Mouse (Mus musculus) heart, embryonic 15.5 days (tissue): Measurements from ENCODE around the gene Pctp. TPM values are rescaled to one million over a fixed set of nuclear protein-coding genes. Genes with fewer than 3 reads are reported as not detected.

Experiments used
- ATAC-seq: fragments of 200-750 bp; cut with Nextera tagmentation; replicated peaks from 2 replicates; pipeline ENCODE4 v1.8.0; 2017; ENCODE audit warnings: low read depth, moderate TSS enrichment; ENCODE audit not compliant: insufficient number of reproducible peaks, insufficient read depth, low FRiP score
- H3K27ac ChIP-seq: fragments of 300-500 bp; sonication (generic); 2 replicates; pipeline ENCODE4 v1.5.1; 2015; ENCODE audit warnings: mild to moderate bottlenecking, inconsistent platforms
- H3K27me3 ChIP-seq: fragments of 300-500 bp; sonication (generic); 2 replicates; pipeline ENCODE4 v1.6.1; 2015; ENCODE audit warnings: inconsistent platforms
- H3K36me3 ChIP-seq: fragments of 300-500 bp; sonication (generic); 2 replicates; pipeline ENCODE4 v1.6.1; 2015; ENCODE audit warnings: mild to moderate bottlenecking, inconsistent platforms
- H3K4me1 ChIP-seq: fragments of 300-500 bp; sonication (generic); replicated peaks from 2 replicates; pipeline ENCODE4 v1.6.1; 2015; ENCODE audit warnings: inconsistent platforms
- H3K4me2 ChIP-seq: fragments of 300-500 bp; sonication (generic); 2 replicates; pipeline ENCODE4 v1.6.1; 2015; ENCODE audit warnings: inconsistent platforms, mild to moderate bottlenecking, moderate library complexity
- H3K4me3 ChIP-seq: fragments of 300-500 bp; sonication (generic); 2 replicates; pipeline ENCODE4 v1.5.1; 2015; ENCODE audit warnings: mild to moderate bottlenecking, inconsistent platforms
- H3K9ac ChIP-seq: fragments of 300-500 bp; sonication (generic); 2 replicates; pipeline ENCODE4 v1.6.1; 2015; ENCODE audit warnings: mild to moderate bottlenecking, inconsistent platforms
- H3K9me3 ChIP-seq: fragments of 300-500 bp; sonication (generic); replicated peaks from 2 replicates; pipeline ENCODE4 v1.6.1; 2016; ENCODE audit warnings: inconsistent platforms
- WGBS: fragments of 180-500 bp; shearing (Covaris S2); methylation state at CpG from one replicate; pipeline ENCODE4 v1.1.7; 2015; ENCODE audit warnings: mixed read lengths; 5-methylcytosine and 5-hydroxymethylcytosine counted together
- polyA plus RNA-seq: library from polyadenylated mRNA; unstranded; fragments of >200 nt; fragmentation: Nextera tagmentation; extraction: Ambion mirVana; gene quantifications from 2 replicates; pipeline ENCODE4 v1.2.1, GENCODE M21; 2015

Gene Pctp
- polyA plus RNA-seq, 1 experiment from 2014 or later, result 7.0 TPM

DNA sequence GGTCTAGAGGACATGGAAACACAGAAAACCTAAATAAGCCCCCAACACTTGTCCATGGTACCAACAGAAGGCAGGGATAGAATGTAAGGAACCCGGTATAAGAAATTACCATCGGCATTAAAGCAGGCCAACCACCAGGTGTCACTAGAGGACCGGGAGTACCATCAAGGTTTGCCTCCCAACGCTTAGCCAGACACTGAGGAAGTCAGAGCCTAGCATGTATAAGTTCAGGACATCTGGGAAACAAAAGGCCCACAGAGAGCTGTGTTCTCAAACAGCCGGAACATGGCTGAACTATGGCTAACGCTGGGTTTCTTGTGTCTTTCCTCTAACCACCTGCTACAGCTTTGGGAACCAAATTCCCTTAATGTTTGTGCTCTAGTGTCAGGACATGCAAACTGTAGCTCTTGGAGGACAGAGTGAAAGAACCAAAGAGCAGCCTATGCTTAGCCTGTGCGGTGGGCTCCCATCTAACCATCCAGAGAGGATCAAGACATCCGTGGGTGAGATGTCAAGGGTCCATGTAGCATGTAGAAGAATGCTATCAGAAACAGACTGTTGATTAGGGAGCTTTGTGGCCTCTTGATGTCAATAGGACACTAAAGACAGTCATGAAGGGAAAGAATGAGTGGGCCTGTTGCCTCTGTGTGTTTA is 13.6 kb downstream of the Pctp start:
- H3K4me1 ChIP-seq, result no peaks in the 10 kb centered on the region
- H3K27me3 ChIP-seq, result no peaks in the 10 kb centered on the region
- H3K9ac ChIP-seq, result no peak overlapping the region
- 20% methylated on average over 8 of the region's 8 CpGs for WGBS
- H3K4me2 ChIP-seq, result no peak overlapping the region
- no peak overlapping the region for H3K27ac ChIP-seq
- H3K4me3 ChIP-seq, result no peak overlapping the region
- H3K36me3 ChIP-seq, result no peaks in the 10 kb centered on the region
- ATAC-seq, result no peak
- no peaks in the 10 kb centered on the region for H3K9me3 ChIP-seq

DNA sequence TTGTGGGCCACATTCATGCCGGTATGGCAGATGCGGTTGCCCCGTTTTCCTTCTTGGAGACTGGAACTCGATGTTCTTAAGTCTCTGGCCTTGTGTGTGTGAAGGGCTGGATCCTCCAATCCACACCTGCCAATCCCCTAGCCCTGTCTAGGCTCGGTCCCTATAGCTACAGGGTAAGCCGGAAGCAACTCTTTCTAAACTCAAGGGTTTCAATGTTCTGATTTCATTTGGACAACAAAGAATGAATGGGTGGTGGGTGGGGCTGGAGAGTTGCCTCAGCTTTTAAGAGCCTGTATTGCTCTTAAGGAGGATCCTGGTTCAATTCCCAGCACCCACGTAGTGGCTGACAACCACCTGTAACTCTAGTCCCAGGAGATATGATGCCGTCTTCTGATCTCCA is 16.2 kb downstream of the Pctp start:
- WGBS, result 91% methylated on average over 8 of the region's 8 CpGs
- H3K27me3 ChIP-seq, result no peaks in the 10 kb centered on the region
- H3K36me3 ChIP-seq, result no peaks in the 10 kb centered on the region
- ATAC-seq, result no peak
- H3K4me1 ChIP-seq, result no peaks in the 10 kb centered on the region
- H3K9me3 ChIP-seq, result no peaks in the 10 kb centered on the region
- no peak overlapping the region for H3K9ac ChIP-seq
- no peak overlapping the region for H3K27ac ChIP-seq
- H3K4me2 ChIP-seq, result no peak overlapping the region
- H3K4me3 ChIP-seq, result no peak overlapping the region

DNA sequence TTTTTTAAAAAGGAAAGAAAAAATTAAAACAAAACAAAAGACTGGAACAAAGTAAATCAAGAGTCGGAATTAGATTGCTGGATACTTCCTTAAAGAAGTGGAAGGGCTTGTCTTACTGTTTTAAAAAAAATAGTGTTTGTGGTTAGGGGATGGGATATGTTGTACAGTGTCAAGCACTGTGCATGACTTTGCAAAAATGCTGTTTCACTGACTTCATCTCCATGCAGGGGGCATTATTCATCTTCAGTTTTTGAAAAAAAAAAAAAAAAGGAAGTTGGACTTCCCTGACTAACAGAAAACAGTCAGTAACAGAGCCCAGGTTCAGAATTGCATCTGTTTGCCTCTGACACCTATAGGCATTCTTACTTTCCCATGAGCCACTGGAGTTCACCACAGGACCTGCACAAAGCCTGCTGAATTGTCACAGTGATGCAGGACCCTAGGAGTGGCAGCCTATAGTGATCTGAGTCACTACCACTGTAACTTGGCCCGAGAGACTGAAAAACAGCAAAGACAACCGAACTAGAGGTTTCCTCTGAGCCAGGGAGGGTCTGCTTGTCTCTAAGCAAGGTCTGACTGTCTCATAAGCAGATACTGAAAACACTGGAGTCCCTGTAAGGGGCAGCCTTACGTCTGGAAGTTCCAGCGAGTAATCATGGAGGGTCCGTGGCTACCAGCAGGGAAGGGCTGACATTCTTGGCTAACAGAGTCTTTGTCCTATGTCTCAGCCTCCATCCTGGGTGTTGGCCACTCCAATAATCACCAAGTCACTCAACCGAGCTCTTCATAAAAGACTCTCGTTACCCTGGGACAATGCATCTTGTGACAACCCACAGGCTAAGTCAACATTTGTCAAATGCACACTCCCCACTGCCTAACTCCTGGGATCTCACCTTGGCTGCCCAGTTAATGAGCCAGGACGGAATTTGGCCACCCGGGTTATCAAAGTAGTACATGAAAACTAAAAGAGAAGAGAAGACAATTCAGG is 17.2 kb downstream of the Pctp start:
- Histone ChIP-seq H3K9ac (no peak overlapping the region), H3K27me3 (no peaks in the 10 kb centered on the region), H3K4me1 (no peaks in the 10 kb centered on the region), H3K9me3 (no peaks in the 10 kb centered on the region), H3K4me3 (no peak overlapping the region), H3K27ac (no peak overlapping the region), H3K36me3 (no peaks in the 10 kb centered on the region), H3K4me2 (no peak overlapping the region)
- 68% methylated on average over 10 of the region's 10 CpGs for WGBS
- no peak for ATAC-seq

DNA sequence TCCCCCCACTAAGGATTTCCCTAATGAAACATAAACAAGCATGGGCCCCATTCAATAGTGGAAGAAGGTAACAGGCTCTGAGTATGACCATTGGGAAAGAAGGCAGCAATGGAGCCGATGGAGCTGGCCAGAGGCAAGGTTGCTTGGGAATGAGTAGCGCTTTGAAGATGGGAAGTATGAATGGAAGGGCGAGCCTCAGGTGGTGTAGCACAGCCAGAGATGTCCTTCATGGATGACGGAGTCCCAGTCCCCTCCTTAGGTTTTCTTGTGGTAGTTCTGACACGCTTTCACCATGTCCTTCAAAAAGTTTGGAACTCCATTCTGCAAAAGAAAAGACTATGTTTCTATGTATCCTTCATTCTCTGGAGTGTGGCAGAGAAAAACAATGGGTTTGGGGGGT is 18.3 kb downstream of the Pctp start:
- H3K9me3 ChIP-seq, result no peaks in the 10 kb centered on the region
- WGBS, result 87% methylated on average over 5 of the region's 5 CpGs

GRCm38 (mm10) chr11:89982918-89983317 is 19.8 kb downstream of the Pctp start:
- Histone ChIP-seq H3K4me3 (no peak overlapping the region), H3K4me2 (no peak overlapping the region), H3K27ac (no peak overlapping the region), H3K4me1 (peaks cover 14% of the 10 kb centered on the region), H3K36me3 (no peaks in the 10 kb centered on the region), H3K27me3 (no peaks in the 10 kb centered on the region), H3K9ac (no peak overlapping the region), H3K9me3 (no peaks in the 10 kb centered on the region)
- ATAC-seq, result no peak
- WGBS, result 71% methylated on average over 2 of the region's 2 CpGs

More for the DNA sequence above, 18.3 kb downstream of the Pctp start:
- Histone ChIP-seq H3K4me3 (no peak overlapping the region), H3K4me2 (no peak overlapping the region), H3K4me1 (no peaks in the 10 kb centered on the region), H3K36me3 (no peaks in the 10 kb centered on the region), H3K27me3 (no peaks in the 10 kb centered on the region), H3K27ac (no peak overlapping the region), H3K9ac (no peak overlapping the region)
- no peak for ATAC-seq

- no peak overlapping the region for H3K27ac ChIP-seq
- 96% methylated on average over 2 of the region's 2 CpGs for WGBS
- ATAC-seq, result no peak
These were observed 22.6 kb downstream of the Pctp start for GRCm38 (mm10) chr11:89980106-89980505.

DNA sequence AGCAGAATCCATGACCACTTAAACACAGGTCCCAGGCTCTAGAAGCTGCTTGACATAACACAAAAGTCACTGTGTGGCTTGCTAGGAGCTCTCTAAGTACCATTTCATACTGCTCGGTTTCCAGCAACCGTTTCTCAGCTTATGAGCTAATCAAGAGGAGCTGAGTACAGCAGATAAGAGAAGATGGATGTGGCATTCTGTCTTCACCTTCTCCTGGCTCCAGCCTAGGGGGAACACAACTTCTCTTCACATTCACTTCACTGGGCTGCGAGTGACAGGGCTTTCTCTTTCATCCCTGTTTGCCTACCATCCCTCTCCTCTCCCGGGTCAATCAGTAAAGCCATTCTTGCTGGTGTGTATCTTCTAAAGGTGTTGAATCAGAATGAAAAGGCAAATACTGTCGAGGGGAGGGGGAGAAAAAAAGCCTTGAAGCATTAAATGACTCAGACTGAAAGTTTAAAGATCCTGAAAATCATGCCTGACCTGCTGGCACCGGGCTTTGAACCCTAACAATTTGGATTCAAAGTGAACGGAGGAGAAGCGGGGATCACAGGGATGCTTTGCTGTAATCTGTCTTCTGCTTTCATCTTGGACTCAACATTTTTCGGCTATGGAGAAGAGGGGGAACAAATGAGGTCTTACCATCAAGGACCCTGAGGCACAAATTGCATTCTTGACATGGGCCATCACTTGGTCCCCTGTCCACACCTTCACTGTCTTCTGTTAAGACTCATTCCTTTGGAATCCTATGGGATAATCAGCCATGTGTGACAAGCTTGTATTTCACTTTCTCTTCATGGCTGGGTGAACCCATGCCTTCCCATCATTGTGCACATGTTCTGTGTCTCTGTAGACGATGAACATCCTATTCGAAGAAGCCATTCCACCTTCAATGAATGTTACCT is 23.5 kb downstream of the Pctp start:
- H3K36me3 ChIP-seq, result no peaks in the 10 kb centered on the region
- H3K9me3 ChIP-seq, result no peaks in the 10 kb centered on the region
- H3K4me3 ChIP-seq, result no peak overlapping the region
- 44% methylated on average over 11 of the region's 11 CpGs for WGBS
- no peak for ATAC-seq
- peak overlapping the region; percentile 39 for H3K4me2 ChIP-seq
- no peaks in the 10 kb centered on the region for H3K27me3 ChIP-seq
- H3K9ac ChIP-seq, result no peak overlapping the region
- H3K27ac ChIP-seq, result peak overlapping the region; percentile 23
- peaks cover 18% of the 10 kb centered on the region for H3K4me1 ChIP-seq

More at GRCm38 (mm10) chr11:89980106-89980505, 22.6 kb downstream of the Pctp start:
- Histone ChIP-seq H3K9me3 (no peaks in the 10 kb centered on the region), H3K27me3 (no peaks in the 10 kb centered on the region), H3K4me3 (no peak overlapping the region), H3K36me3 (no peaks in the 10 kb centered on the region), H3K9ac (no peak overlapping the region), H3K4me2 (no peak overlapping the region), H3K4me1 (peaks cover 18% of the 10 kb centered on the region)

DNA sequence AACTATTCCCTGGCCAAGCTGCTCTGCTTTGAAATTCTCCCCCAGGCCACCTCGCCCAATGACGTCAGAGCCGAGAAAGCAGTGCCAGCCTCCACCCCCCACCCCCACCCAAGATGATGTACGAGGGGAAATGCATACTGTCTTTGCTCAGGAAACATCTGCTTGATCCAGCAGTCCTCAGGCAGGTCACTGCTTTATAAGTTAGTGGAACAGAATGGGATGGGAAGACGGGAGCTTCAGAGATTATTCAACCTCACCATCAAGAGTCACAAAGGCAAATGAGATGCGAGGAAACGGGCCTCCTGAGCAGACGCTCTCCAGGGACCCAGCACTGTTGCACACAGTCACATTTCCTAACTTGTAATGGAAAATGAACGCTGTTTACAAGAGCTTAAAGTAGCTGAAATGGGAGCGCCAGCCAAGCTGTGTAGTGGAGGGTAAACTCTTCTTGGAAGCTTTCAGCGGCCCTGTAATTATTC is 24.3 kb downstream of the Pctp start:
- H3K27me3 ChIP-seq, result no peaks in the 10 kb centered on the region
- H3K9me3 ChIP-seq, result no peaks in the 10 kb centered on the region
- ATAC-seq, result 0 out of 2 replicates have a peak, but pooled peaks have one; percentile 41
- peaks cover 18% of the 10 kb centered on the region for H3K4me1 ChIP-seq
- H3K9ac ChIP-seq, result no peak overlapping the region
- peak overlapping the region; percentile 23 for H3K27ac ChIP-seq
- H3K36me3 ChIP-seq, result no peaks in the 10 kb centered on the region
- peak overlapping the region; percentile 39 for H3K4me2 ChIP-seq
- no peak overlapping the region for H3K4me3 ChIP-seq
- WGBS, result 20% methylated on average over 11 of the region's 11 CpGs

DNA sequence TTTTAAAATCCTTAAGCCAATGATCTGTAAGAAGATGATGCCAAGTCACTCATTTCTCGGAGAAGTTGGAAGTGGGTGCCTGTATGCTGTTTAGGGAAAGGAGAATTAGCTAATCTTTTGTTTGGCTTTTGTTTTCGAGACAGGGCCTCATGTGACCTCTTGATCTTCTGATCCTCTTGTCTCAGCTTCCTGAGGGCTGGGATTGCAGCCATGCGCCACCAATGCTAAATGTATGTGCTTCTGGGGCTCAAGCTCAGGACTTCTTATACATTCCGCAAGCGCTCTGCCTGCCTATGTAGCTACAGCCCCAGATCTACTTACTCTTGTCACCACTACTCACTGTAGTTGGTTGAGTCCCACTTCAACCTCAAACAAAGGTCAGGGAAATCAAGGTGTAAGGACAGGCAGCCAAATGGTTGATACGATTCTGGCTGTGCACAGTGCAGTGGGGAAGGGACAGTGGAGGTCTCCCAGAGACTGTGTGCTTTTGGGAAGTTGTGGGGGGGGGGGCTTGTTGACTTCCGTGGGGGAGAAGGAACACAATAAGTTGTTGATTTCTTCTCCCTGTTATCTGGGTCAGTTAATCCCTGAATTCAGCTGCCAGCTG is 24.8 kb downstream of the Pctp start:
- Histone ChIP-seq H3K9me3 (no peaks in the 10 kb centered on the region), H3K27ac (peak overlapping the region; percentile 15), H3K4me2 (peak overlapping the region; percentile 39), H3K9ac (no peak overlapping the region), H3K36me3 (no peaks in the 10 kb centered on the region), H3K27me3 (no peaks in the 10 kb centered on the region), H3K4me1 (peaks cover 18% of the 10 kb centered on the region), H3K4me3 (no peak overlapping the region)
- ATAC-seq, result peak; percentile 41; the same call in 1 of the 2 replicates
- 31% methylated on average over 7 of the region's 7 CpGs for WGBS

DNA sequence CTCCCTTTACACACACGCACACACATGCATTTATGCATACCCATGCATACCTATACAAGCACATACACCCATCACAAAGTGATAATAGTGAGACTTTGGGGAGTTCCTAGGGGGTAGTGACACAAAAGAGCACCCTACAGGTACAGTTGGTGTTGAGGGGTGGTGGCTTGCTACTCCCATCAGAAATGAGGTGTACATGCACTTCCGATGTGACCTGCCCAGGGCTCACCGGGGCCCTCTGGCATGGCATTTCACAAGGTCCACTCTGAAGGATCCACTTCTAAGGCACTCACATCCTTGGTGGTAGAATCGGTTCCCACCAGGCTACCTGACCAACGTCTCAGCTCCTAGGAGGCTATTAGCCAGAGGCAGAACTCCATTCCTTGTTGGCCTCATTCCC is 26.3 kb downstream of the Pctp start:
- no peak overlapping the region for H3K9ac ChIP-seq
- H3K27me3 ChIP-seq, result no peaks in the 10 kb centered on the region
- WGBS, result 92% methylated on average over 5 of the region's 5 CpGs
- H3K4me3 ChIP-seq, result no peak overlapping the region
- H3K9me3 ChIP-seq, result no peaks in the 10 kb centered on the region
- no peaks in the 10 kb centered on the region for H3K36me3 ChIP-seq
- H3K4me1 ChIP-seq, result peaks cover 18% of the 10 kb centered on the region
- H3K4me2 ChIP-seq, result no peak overlapping the region
- H3K27ac ChIP-seq, result no peak overlapping the region
- no peak for ATAC-seq
